Mouse (Mus musculus): ENCODE results near the gene Afm. TPM values are rescaled to one million over a fixed set of nuclear protein-coding genes. Genes with fewer than 3 reads are reported as not detected.

Gene Afm
- polyA plus RNA-seq, 1 experiment from 2014 or later: 12.8 TPM

DNA sequence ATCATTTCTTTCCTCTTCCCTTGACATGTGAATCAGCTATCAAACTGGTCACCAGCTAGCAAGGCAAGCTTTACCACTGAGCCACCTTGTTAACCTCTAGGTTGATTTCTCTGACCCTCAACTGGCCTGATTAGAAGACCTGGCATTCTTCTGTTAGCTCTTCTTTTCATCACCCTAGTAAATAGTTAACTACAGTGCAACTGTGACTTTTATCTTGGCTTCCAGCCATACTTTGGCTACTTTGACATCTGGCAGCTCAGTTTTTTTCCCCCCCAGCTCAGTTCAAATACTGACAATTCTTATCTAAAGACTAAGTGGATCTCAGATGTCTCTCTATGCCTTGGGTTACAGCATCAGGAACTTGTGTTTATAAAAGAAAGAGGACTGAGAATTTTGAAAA is 49.6 kb downstream of the Afm start:
- no peak overlapping the region for H3K9ac ChIP-seq (replicated peaks; ENCODE audit: low read length)
- no peaks in the 10 kb centered on the region for H3K9me3 ChIP-seq (ENCODE audit: low read length)
- no peak; the same call in 1 of the 2 replicates for ATAC-seq (ENCODE audit: low FRiP score, low TSS enrichment)
- no peak overlapping the region for H3K27ac ChIP-seq (ENCODE audit: low read length)
- H3K4me3 ChIP-seq (ENCODE audit: low read length): no peak overlapping the region
- H3K4me2 ChIP-seq (replicated peaks; ENCODE audit: low read depth, low read length): no peak overlapping the region
- peaks cover 5% of the 10 kb centered on the region for H3K4me1 ChIP-seq (ENCODE audit: insufficient read depth, low read length)
- H3K36me3 ChIP-seq (ENCODE audit: insufficient read depth, low read length): no peaks in the 10 kb centered on the region
- no peaks in the 10 kb centered on the region for H3K27me3 ChIP-seq (ENCODE audit: insufficient read depth, low read length)

GRCm38 (mm10) chr5:90571216-90571615 is 52.5 kb downstream of the Afm start:
- H3K27me3 ChIP-seq (ENCODE audit: insufficient read depth, low read length): no peaks in the 10 kb centered on the region
- ATAC-seq (ENCODE audit: low FRiP score, low TSS enrichment): no peak

GRCm38 (mm10) chr5:90577751-90578150 is 59.0 kb downstream of the Afm start:
- 72% methylated on average over 9 of the region's 9 CpGs for WGBS
- Histone ChIP-seq H3K9me3 (ENCODE audit: low read length) (0 out of 2 replicates have a peak, but pooled peaks cover 2% of the 10 kb centered on the region), H3K4me2 (replicated peaks; ENCODE audit: low read depth, low read length) (no peak overlapping the region), H3K27ac (ENCODE audit: low read length) (no peak overlapping the region), H3K9ac (replicated peaks; ENCODE audit: low read length) (no peak overlapping the region), H3K27me3 (ENCODE audit: insufficient read depth, low read length) (no peaks in the 10 kb centered on the region), H3K36me3 (ENCODE audit: insufficient read depth, low read length) (no peaks in the 10 kb centered on the region), H3K4me1 (ENCODE audit: insufficient read depth, low read length) (no peaks in the 10 kb centered on the region), H3K4me3 (ENCODE audit: low read length) (no peak overlapping the region)
- no peak for ATAC-seq (ENCODE audit: low FRiP score, low TSS enrichment)

More at GRCm38 (mm10) chr5:90571216-90571615, 52.5 kb downstream of the Afm start:
- Histone ChIP-seq H3K4me2 (replicated peaks; ENCODE audit: low read depth, low read length) (no peak overlapping the region), H3K9ac (replicated peaks; ENCODE audit: low read length) (no peak overlapping the region), H3K4me3 (ENCODE audit: low read length) (no peak overlapping the region), H3K9me3 (ENCODE audit: low read length) (no peaks in the 10 kb centered on the region), H3K4me1 (ENCODE audit: insufficient read depth, low read length) (peaks cover 5% of the 10 kb centered on the region), H3K27ac (ENCODE audit: low read length) (no peak overlapping the region), H3K36me3 (ENCODE audit: insufficient read depth, low read length) (no peaks in the 10 kb centered on the region)
- 25% methylated on average over 3 of the region's 3 CpGs for WGBS

DNA sequence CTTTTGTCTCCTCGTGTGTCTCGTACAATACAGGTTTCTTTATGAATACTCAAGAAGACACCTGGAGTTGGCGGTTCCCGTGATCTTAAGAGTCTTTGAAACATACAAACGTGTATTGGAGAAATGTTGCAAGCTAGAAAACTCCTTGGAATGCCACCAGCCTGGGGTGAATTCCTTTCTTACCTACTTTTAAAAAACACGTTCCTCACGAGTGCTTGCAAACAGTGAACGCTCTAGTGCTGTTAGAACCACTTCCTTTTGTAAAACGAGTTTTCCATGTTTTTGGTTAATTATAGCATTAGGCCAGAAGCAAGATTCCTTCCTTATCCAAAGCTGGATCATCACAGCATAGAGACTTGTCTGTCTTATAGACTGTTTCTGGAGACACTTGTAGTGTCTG is 60.8 kb downstream of the Afm start:
- H3K36me3 ChIP-seq (ENCODE audit: insufficient read depth, low read length): no peaks in the 10 kb centered on the region
- H3K9me3 ChIP-seq (ENCODE audit: low read length): 0 out of 2 replicates have a peak, but pooled peaks cover 2% of the 10 kb centered on the region
- no peak overlapping the region for H3K9ac ChIP-seq (replicated peaks; ENCODE audit: low read length)
- no peak overlapping the region for H3K4me2 ChIP-seq (replicated peaks; ENCODE audit: low read depth, low read length)
- 74% methylated on average over 9 of the region's 9 CpGs for WGBS
- H3K27ac ChIP-seq (ENCODE audit: low read length): no peak overlapping the region
- H3K4me3 ChIP-seq (ENCODE audit: low read length): no peak overlapping the region
- no peaks in the 10 kb centered on the region for H3K4me1 ChIP-seq (ENCODE audit: insufficient read depth, low read length)
- no peak for ATAC-seq (ENCODE audit: low FRiP score, low TSS enrichment)
- no peaks in the 10 kb centered on the region for H3K27me3 ChIP-seq (ENCODE audit: insufficient read depth, low read length)

DNA sequence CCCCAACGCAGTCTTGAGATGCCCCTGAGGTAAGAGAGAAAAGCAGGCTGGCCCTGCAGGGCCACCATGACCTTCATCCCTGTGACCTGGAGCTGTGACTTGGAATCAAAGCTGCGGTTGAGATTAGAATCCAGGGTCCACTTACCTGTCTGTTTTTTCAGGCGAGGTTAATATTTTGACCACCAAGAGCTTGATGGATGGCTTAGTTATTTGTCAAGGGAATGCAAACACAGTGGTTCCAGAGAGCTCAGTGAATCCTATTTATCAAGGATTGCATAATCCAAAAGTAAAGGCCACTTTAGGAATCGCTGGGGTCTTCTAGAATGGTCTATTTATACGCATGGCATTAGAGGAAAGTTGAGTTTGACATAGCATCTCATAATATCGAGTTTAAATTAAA is 63.4 kb downstream of the Afm start:
- H3K9ac ChIP-seq (replicated peaks; ENCODE audit: low read length): no peak overlapping the region
- H3K4me2 ChIP-seq (replicated peaks; ENCODE audit: low read depth, low read length): no peak overlapping the region
- no peaks in the 10 kb centered on the region for H3K36me3 ChIP-seq (ENCODE audit: insufficient read depth, low read length)
- no peaks in the 10 kb centered on the region for H3K27me3 ChIP-seq (ENCODE audit: insufficient read depth, low read length)
- ATAC-seq (ENCODE audit: low FRiP score, low TSS enrichment): no peak
- H3K27ac ChIP-seq (ENCODE audit: low read length): no peak overlapping the region
- no peak overlapping the region for H3K4me3 ChIP-seq (ENCODE audit: low read length)
- H3K4me1 ChIP-seq (ENCODE audit: insufficient read depth, low read length): no peaks in the 10 kb centered on the region
- 87% methylated on average over 6 of the region's 6 CpGs for WGBS
- H3K9me3 ChIP-seq (ENCODE audit: low read length): 0 out of 2 replicates have a peak, but pooled peaks cover 2% of the 10 kb centered on the region

- H3K9ac ChIP-seq (replicated peaks; ENCODE audit: low read length): no peak overlapping the region
- 84% methylated on average over 7 of the region's 7 CpGs for WGBS
- H3K4me3 ChIP-seq (ENCODE audit: low read length): no peak overlapping the region
- H3K27me3 ChIP-seq (ENCODE audit: insufficient read depth, low read length): no peaks in the 10 kb centered on the region
- no peak overlapping the region for H3K27ac ChIP-seq (ENCODE audit: low read length)
- no peaks in the 10 kb centered on the region for H3K4me1 ChIP-seq (ENCODE audit: insufficient read depth, low read length)
- ATAC-seq (ENCODE audit: low FRiP score, low TSS enrichment): no peak
- 0 out of 2 replicates have a peak, but pooled peaks cover 2% of the 10 kb centered on the region for H3K9me3 ChIP-seq (ENCODE audit: low read length)
- no peak overlapping the region for H3K4me2 ChIP-seq (replicated peaks; ENCODE audit: low read depth, low read length)
- no peaks in the 10 kb centered on the region for H3K36me3 ChIP-seq (ENCODE audit: insufficient read depth, low read length)
Measured at GRCm38 (mm10) chr5:90584799-90585198, 66.1 kb downstream of the Afm start.

GRCm38 (mm10) chr5:90586511-90586910 is 67.8 kb downstream of the Afm start:
- Histone ChIP-seq H3K9me3 (ENCODE audit: low read length) (no peaks in the 10 kb centered on the region), H3K4me3 (ENCODE audit: low read length) (no peak overlapping the region), H3K27me3 (ENCODE audit: insufficient read depth, low read length) (no peaks in the 10 kb centered on the region), H3K4me1 (ENCODE audit: insufficient read depth, low read length) (no peaks in the 10 kb centered on the region), H3K4me2 (replicated peaks; ENCODE audit: low read depth, low read length) (no peak overlapping the region), H3K27ac (ENCODE audit: low read length) (no peak overlapping the region), H3K9ac (replicated peaks; ENCODE audit: low read length) (no peak overlapping the region), H3K36me3 (ENCODE audit: insufficient read depth, low read length) (no peaks in the 10 kb centered on the region)
- no peak for ATAC-seq (ENCODE audit: low FRiP score, low TSS enrichment)
- 82% methylated on average over 5 of the region's 5 CpGs for WGBS

DNA sequence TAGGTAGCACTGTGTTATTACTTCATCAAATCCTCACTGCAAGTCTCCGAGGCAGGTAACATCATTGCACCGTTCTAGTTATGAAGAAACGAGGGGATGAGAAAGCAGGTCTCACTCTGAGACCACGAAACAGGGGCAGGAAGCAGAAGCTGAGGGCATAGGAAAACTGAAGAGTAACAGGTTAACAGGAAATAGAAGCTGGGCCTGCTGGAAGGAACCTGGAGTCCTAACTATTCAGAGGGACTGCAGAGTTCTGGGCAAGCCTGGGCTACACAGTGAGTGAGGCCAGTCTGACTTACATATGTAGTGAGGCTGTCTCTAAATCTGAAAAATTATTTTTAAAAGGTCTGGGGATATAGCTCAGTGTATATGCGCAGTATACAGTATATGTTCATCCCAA is 69.4 kb downstream of the Afm start:
- H3K27me3 ChIP-seq (ENCODE audit: insufficient read depth, low read length): no peaks in the 10 kb centered on the region
- WGBS: 95% methylated on average over 5 of the region's 5 CpGs
- no peak overlapping the region for H3K4me3 ChIP-seq (ENCODE audit: low read length)
- no peak overlapping the region for H3K9ac ChIP-seq (replicated peaks; ENCODE audit: low read length)
- ATAC-seq (ENCODE audit: low FRiP score, low TSS enrichment): no peak
- H3K27ac ChIP-seq (ENCODE audit: low read length): no peak overlapping the region
- H3K9me3 ChIP-seq (ENCODE audit: low read length): no peaks in the 10 kb centered on the region
- no peaks in the 10 kb centered on the region for H3K4me1 ChIP-seq (ENCODE audit: insufficient read depth, low read length)
- H3K36me3 ChIP-seq (ENCODE audit: insufficient read depth, low read length): no peaks in the 10 kb centered on the region
- H3K4me2 ChIP-seq (replicated peaks; ENCODE audit: low read depth, low read length): no peak overlapping the region

DNA sequence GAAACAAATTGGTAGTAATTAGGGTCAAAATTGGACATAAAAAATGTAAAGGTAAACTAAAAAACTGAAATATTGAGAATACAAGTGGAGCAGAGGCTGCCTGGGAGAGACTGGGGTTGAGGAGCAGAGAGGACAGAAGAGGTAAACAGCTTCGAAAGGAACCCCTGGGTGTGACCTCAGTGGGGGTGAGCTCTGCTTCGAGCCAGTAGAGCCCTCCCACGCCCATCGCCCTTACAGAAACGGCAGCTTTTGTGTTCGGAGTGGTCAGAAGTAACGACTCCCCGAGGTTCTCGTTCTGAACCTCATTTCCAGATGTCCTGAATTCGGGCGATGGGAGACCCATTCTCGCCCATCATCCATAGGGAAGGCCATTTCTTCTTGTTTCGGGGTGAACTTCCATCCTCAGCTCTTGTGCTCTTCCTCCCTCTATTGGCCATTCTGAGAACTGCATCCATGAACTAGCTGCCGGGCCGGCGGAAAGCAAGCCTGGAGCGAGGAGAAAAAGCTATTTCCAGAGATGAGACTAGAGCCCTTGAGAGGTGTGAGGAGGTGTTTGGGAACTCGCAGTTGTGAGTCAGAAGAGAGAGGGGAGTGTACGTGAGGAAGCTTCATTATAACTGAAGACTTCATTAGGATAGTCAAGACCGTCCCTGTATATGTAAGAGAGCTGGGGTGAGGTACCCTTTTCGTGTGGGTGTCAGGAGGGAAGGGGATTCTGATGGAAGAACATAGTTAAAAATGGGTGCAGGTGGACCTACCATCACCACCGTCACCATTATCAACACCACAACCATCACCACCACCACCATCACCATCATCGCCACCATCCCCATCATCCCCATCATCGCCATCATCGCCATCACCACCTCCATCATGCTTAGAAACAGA is 70.2 kb downstream of the Afm start:
- 26% methylated on average over 25 of the region's 25 CpGs for WGBS
- ATAC-seq (ENCODE audit: low FRiP score, low TSS enrichment): peak; percentile 50
- peak overlapping the region; percentile 64 for H3K9ac ChIP-seq (replicated peaks; ENCODE audit: low read length)
- H3K27ac ChIP-seq (ENCODE audit: low read length): no peak overlapping the region
- H3K27me3 ChIP-seq (ENCODE audit: insufficient read depth, low read length): no peaks in the 10 kb centered on the region
- H3K4me3 ChIP-seq (ENCODE audit: low read length): peak overlapping the region; percentile 51
- H3K4me1 ChIP-seq (ENCODE audit: insufficient read depth, low read length): no peaks in the 10 kb centered on the region
- peak overlapping the region; percentile 77 for H3K4me2 ChIP-seq (replicated peaks; ENCODE audit: low read depth, low read length)
- H3K9me3 ChIP-seq (ENCODE audit: low read length): no peaks in the 10 kb centered on the region
- H3K36me3 ChIP-seq (ENCODE audit: insufficient read depth, low read length): no peaks in the 10 kb centered on the region

- no peak overlapping the region for H3K4me3 ChIP-seq (ENCODE audit: low read length)
- no peak overlapping the region for H3K4me2 ChIP-seq (replicated peaks; ENCODE audit: low read depth, low read length)
- no peak overlapping the region for H3K9ac ChIP-seq (replicated peaks; ENCODE audit: low read length)
- no peaks in the 10 kb centered on the region for H3K27me3 ChIP-seq (ENCODE audit: insufficient read depth, low read length)
- no peaks in the 10 kb centered on the region for H3K4me1 ChIP-seq (ENCODE audit: insufficient read depth, low read length)
- no peak for ATAC-seq (ENCODE audit: low FRiP score, low TSS enrichment)
- no peaks in the 10 kb centered on the region for H3K36me3 ChIP-seq (ENCODE audit: insufficient read depth, low read length)
- H3K27ac ChIP-seq (ENCODE audit: low read length): no peak overlapping the region
- 83% methylated on average over 10 of the region's 10 CpGs for WGBS
- no peaks in the 10 kb centered on the region for H3K9me3 ChIP-seq (ENCODE audit: low read length)
Measured at GRCm38 (mm10) chr5:90590676-90591075, 71.9 kb downstream of the Afm start.
